Mouse (Mus musculus) thymus, postnatal 36 days (tissue): Measurements from ENCODE around the gene Gucd1.
A peak's percentile ranks its signal among the peaks of the same experiment; 100 is the strongest.
"Not testable (repeated sequence)": the region's sequence is repeated elsewhere in the genome, so short reads cannot be mapped to it uniquely, and the experiment has no call there.

ENCODE experiments used
- DNase-seq, 2 experiments: peaks; one replicate each; pipeline ENCODE4 v3.0.0; 2022; ENCODE audit warnings: mixed read lengths in 2 of 2

Gucd1 gene

GRCm38 (mm10) chr10:75355341-75355740, 162.4 kb downstream of the Gucd1 start:
- no peak for DNase-seq

- DNase-seq = not testable (repeated sequence)
These were observed 163.9 kb downstream of the Gucd1 start for GRCm38 (mm10) chr10:75353838-75354241.

GRCm38 (mm10) chr10:75352541-75352940, 165.2 kb downstream of the Gucd1 start:
- no peak for DNase-seq

- no peak for DNase-seq
These were observed 167.2 kb downstream of the Gucd1 start for GRCm38 (mm10) chr10:75350564-75350963.

GRCm38 (mm10) chr10:75345265-75345664, 172.5 kb downstream of the Gucd1 start:
- DNase-seq = no peak

- not testable (repeated sequence) for DNase-seq
These were observed 173.2 kb downstream of the Gucd1 start for GRCm38 (mm10) chr10:75344563-75344962.

- no peak for DNase-seq
These were observed 175.8 kb downstream of the Gucd1 start for GRCm38 (mm10) chr10:75341936-75342335.

GRCm38 (mm10) chr10:75339377-75339776, 178.4 kb downstream of the Gucd1 start:
- DNase-seq = no peak

GRCm38 (mm10) chr10:75338852-75339251, 178.9 kb downstream of the Gucd1 start:
- DNase-seq = no peak

- DNase-seq = no peak
These were observed 180.5 kb downstream of the Gucd1 start for GRCm38 (mm10) chr10:75337231-75337630.

GRCm38 (mm10) chr10:75335075-75335474, 182.7 kb downstream of the Gucd1 start:
- DNase-seq = no peak

- no peak for DNase-seq
These were observed 183.6 kb downstream of the Gucd1 start for GRCm38 (mm10) chr10:75334175-75334574.

GRCm38 (mm10) chr10:75333176-75333776, 184.5 kb downstream of the Gucd1 start:
- no peak for DNase-seq

- no peak for DNase-seq
These were observed 185.5 kb downstream of the Gucd1 start for GRCm38 (mm10) chr10:75332268-75332667.

- DNase-seq = no peak
These were observed 189.5 kb downstream of the Gucd1 start for GRCm38 (mm10) chr10:75328201-75328704.

- no peak for DNase-seq
These were observed 190.7 kb downstream of the Gucd1 start for GRCm38 (mm10) chr10:75327081-75327480.

GRCm38 (mm10) chr10:75326553-75326952, 191.2 kb downstream of the Gucd1 start:
- peak in 1 of 2 experiments; percentile 43 for DNase-seq

- no peak for DNase-seq
These were observed 192.0 kb downstream of the Gucd1 start for GRCm38 (mm10) chr10:75325821-75326220.

GRCm38 (mm10) chr10:75324391-75324790, 193.4 kb downstream of the Gucd1 start:
- no peak for DNase-seq

- no peak for DNase-seq
These were observed 193.8 kb downstream of the Gucd1 start for GRCm38 (mm10) chr10:75323986-75324385.

GRCm38 (mm10) chr10:75322966-75323365, 194.8 kb downstream of the Gucd1 start:
- DNase-seq = no peak

- DNase-seq = peak; percentile 65 to 83
These were observed 197.5 kb downstream of the Gucd1 start for GRCm38 (mm10) chr10:75320321-75320720.

- no peak for DNase-seq
These were observed 199.6 kb downstream of the Gucd1 start for GRCm38 (mm10) chr10:75318206-75318605.

GRCm38 (mm10) chr10:75316908-75317761, 200.6 kb downstream of the Gucd1 start:
- DNase-seq = peak; percentile 83 to 87

GRCm38 (mm10) chr10:75316872-75316907, 201.1 kb downstream of the Gucd1 start, which contains the start of gene Adora2a:
TSS of gene Adora2a (plus strand) at chr10:75316877.
- no peak for DNase-seq
